Mouse (Mus musculus) C2C12 (cell line): ENCODE results near the gene Trdn. TPM values are rescaled to one million over a fixed set of nuclear protein-coding genes. Genes with fewer than 3 reads are reported as not detected.
A peak's percentile ranks its signal among the peaks of the same experiment; 100 is the strongest.

Experiments used
- H3K27me3 ChIP-seq: one replicate; pipeline ENCODE4 v1.6.1; 2011; ENCODE audit not compliant: control insufficient read depth, insufficient read depth, insufficient read length
- H3K36me3 ChIP-seq: one replicate; pipeline ENCODE4 v1.6.1; 2011; ENCODE audit not compliant: control insufficient read depth, insufficient read depth
- H3K4me3 ChIP-seq: one replicate; pipeline ENCODE4 v1.5.1; 2011; ENCODE audit warnings: mild to moderate bottlenecking, control low read depth; ENCODE audit not compliant: poor library complexity, insufficient read depth, severe bottlenecking
- H3K79me2 ChIP-seq: one replicate; pipeline ENCODE4 v1.6.1; 2011; ENCODE audit not compliant: control insufficient read depth, insufficient read depth
- H3K79me3 ChIP-seq: one replicate; pipeline ENCODE4 v1.6.1; 2011; ENCODE audit warnings: low read depth, control low read depth
- H3ac ChIP-seq: one replicate; pipeline ENCODE3; 2011; ENCODE audit warnings: low read depth; ENCODE audit not compliant: control insufficient read depth, insufficient read length
- CEBPB ChIP-seq: IDR thresholded peaks from one replicate; pipeline ENCODE4 v1.6.1; 2011; ENCODE audit warnings: low read depth, mild to moderate bottlenecking, control low read depth, moderate library complexity
- CTCF ChIP-seq: IDR thresholded peaks from one replicate; pipeline ENCODE4 v1.5.1; 2011; ENCODE audit not compliant: control insufficient read depth, insufficient read depth, insufficient read length
- FOSL1 ChIP-seq: IDR thresholded peaks from one replicate; pipeline ENCODE4 v1.8.0; 2011; ENCODE audit warnings: mild to moderate bottlenecking, low read length; ENCODE audit not compliant: poor library complexity, insufficient read depth, severe bottlenecking
- MAX ChIP-seq: IDR thresholded peaks from one replicate; pipeline ENCODE4 v1.6.1; 2011; ENCODE audit warnings: mild to moderate bottlenecking, control low read depth
- MYOD1 ChIP-seq: IDR thresholded peaks from one replicate; pipeline ENCODE4 v1.6.1; 2011; ENCODE audit warnings: low read depth; ENCODE audit not compliant: control insufficient read depth, insufficient read length
- MYOG ChIP-seq: IDR thresholded peaks from one replicate; pipeline ENCODE4 v1.6.1; 2011; ENCODE audit not compliant: control insufficient read depth, insufficient read length; ENCODE audit errors: extremely low read depth
- USF1 ChIP-seq: IDR thresholded peaks from one replicate; pipeline ENCODE4 v1.6.1; 2011; ENCODE audit warnings: low read depth, mild to moderate bottlenecking, control low read depth, moderate library complexity
- long read RNA-seq, 2 experiments: library from polyadenylated mRNA; unstranded; transcript quantifications; one replicate each; pipeline ENCODE4 v2.0.0; 2019 to 2020
- polyA plus RNA-seq: library from polyadenylated mRNA; unstranded; fragments of >200 nt; fragmentation: generic; extraction: Trizol; gene quantifications from one replicate; pipeline ENCODE4 v1.2.1, GENCODE M21; 2012; ENCODE audit warnings: missing spikeins

The Trdn gene
- 0.22 TPM for polyA plus RNA-seq
- long read RNA-seq, experiment 1, partial matches to known transcripts, result 1 of 1 reads
- long read RNA-seq, experiment 1, other reads (novel, unspliced or antisense), result 0 of 1 reads
- long read RNA-seq, experiment 2, partial matches to known transcripts, result 0 of 1 reads
- long read RNA-seq, experiment 2, other reads (novel, unspliced or antisense), result 1 of 1 reads

DNA sequence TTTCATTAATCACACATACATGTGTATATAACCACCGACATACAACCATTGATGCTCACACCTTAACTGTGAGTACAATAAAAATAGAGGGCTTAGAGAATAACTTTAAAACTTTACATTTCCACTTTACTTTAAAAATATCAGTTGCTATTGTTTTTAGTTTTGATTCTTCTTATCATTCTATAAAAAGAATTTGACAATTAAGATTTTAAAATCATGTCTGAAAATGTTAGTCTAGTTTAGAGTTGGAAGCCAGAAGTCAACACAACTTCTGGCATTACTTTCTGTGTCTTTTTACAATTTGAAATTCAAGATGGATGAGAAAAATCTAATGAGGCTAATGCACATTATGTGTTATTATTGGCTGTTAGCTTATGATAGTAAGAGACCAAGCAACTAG lies at the start of gene Trdn:
Trdn (plus strand) TSS at position 301 of the 400 bp plus-strand sequence.
- Histone ChIP-seq H3K27me3 (no peaks in the 10 kb centered on the region), H3K4me3 (no peak within 1 kb of the TSS), H3K79me2 (no peaks in the 10 kb centered on the region), H3K79me3 (no peaks in the 10 kb centered on the region), H3ac (no peak within 1 kb of the TSS), H3K36me3 (no peaks in the 10 kb centered on the region)
- TF ChIP-seq FOSL1 (no peak), USF1 (no peak), CEBPB (no peak), CTCF (no peak), MYOD1 (no peak), MAX (no peak), MYOG (no peak)

DNA sequence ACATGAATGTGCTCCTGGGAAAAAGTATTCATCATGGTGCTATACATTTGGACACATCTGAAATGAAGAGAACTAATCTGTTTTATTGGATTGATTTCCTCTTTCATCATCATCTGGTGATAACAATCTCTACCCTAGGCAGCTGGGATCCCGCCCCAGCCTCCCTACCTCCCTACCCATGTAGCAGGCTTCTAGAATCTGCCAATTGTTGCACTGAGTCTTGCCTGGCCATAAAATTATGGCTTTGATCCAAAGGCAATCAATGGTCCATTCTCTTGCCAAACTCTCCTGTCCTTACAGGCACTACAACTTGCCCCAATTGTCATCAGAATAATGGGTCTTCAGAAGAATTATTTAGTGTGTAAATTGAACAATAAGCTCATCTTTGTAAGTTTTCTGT lies 19.6 kb upstream of the Trdn start:
- Histone ChIP-seq H3ac (no peak overlapping the region), H3K79me2 (no peaks in the 10 kb centered on the region), H3K79me3 (no peaks in the 10 kb centered on the region), H3K36me3 (no peaks in the 10 kb centered on the region), H3K4me3 (no peak overlapping the region), H3K27me3 (no peaks in the 10 kb centered on the region)
- TF ChIP-seq USF1, result no peak
- no peak for TF ChIP-seq MAX

DNA sequence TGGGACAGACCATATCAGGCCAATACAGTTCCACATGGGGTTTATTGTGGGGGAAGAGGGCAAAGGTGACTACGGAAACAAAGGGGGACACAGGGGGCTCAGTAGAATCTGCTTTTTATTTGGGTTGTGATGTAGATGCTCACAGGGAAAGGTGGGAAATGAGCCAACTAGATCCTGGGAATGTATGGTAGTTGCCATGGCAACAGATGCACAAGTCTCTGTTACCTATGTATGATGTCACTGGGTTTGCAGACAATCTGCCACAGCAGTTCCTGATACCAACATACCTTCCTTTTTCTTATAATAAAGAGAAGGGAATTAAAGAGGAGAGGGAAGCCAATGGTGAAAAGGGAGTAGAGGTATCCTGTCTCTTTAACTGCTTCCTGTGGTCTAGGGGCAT lies 14.8 kb upstream of the Trdn start:
- TF ChIP-seq CTCF, result no peak
- no peak for TF ChIP-seq MAX
- TF ChIP-seq MYOD1, result no peak
- TF ChIP-seq MYOG, result no peak
- no peak for TF ChIP-seq FOSL1
- no peak for TF ChIP-seq CEBPB
- no peak for TF ChIP-seq USF1
- Histone ChIP-seq H3K4me3 (no peak overlapping the region), H3K27me3 (no peaks in the 10 kb centered on the region), H3K79me3 (no peaks in the 10 kb centered on the region), H3K36me3 (no peaks in the 10 kb centered on the region), H3ac (no peak overlapping the region), H3K79me2 (no peaks in the 10 kb centered on the region)

DNA sequence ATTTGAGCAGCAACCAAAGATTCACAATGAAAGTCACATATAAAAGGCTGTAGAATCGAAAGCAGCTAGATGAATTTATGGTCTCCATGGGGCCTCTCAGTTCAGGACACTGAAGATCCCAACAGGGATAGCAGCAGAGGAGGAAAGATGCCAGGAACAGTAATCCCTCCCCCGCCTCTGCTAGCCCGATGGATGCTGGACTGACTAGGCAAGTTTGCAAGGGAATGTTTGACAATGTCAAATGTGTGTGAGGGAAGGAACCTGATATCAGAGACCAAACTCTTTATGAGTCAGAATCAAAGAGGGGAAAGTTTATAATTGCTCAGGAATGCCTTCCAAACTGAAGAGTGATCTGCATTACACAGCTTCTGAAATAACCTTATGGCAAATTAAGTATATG lies 7.2 kb upstream of the Trdn start:
- no peaks in the 10 kb centered on the region for H3K36me3 ChIP-seq
- H3K4me3 ChIP-seq, result no peak overlapping the region
- TF ChIP-seq USF1 (no peak), MYOD1 (peak; percentile 45), MAX (no peak), CTCF (no peak), CEBPB (no peak), FOSL1 (no peak)
- H3K79me3 ChIP-seq, result no peaks in the 10 kb centered on the region
- no peaks in the 10 kb centered on the region for H3K79me2 ChIP-seq
- H3K27me3 ChIP-seq, result no peaks in the 10 kb centered on the region
- H3ac ChIP-seq, result no peak overlapping the region

DNA sequence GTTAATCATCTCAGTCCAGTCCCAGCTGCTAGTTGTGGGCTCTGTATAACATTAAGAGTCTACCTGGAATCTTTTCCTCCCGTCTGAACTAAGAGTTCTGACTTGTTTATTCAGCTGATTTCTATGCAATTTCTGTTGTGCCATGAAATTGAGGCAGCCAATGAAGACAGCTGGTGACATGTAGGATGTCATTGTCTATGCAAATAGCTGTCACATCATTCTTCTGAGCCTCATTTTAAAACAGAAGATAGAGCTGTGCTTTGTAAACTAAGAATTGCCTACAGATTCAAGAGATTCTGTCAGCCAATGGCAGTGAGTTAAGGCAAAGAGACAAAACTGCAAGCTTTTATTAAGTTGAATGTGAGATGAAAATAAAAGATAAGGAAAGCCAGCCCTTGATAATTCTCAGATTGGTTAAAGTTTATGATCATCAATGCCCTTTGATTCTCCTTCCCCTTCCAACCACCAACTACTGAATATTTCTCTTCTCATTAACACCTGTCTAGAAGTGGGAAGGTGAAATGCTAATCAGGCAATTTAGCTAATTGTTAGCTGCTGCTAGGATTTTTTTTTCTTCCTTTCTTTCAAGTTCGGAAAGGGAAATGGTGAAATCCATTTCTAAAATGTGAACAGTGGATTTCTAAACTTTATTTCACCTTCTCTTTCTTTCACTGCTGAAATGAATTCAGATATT lies 1.9 kb downstream of the Trdn start:
- no peak overlapping the region for H3K4me3 ChIP-seq
- H3K79me2 ChIP-seq, result no peaks in the 10 kb centered on the region
- no peaks in the 10 kb centered on the region for H3K36me3 ChIP-seq
- TF ChIP-seq USF1 (no peak), MAX (no peak), FOSL1 (no peak), CTCF (no peak), MYOD1 (no peak), CEBPB (no peak), MYOG (no peak)
- H3K79me3 ChIP-seq, result no peaks in the 10 kb centered on the region
- H3ac ChIP-seq, result no peak overlapping the region
- H3K27me3 ChIP-seq, result no peaks in the 10 kb centered on the region

DNA sequence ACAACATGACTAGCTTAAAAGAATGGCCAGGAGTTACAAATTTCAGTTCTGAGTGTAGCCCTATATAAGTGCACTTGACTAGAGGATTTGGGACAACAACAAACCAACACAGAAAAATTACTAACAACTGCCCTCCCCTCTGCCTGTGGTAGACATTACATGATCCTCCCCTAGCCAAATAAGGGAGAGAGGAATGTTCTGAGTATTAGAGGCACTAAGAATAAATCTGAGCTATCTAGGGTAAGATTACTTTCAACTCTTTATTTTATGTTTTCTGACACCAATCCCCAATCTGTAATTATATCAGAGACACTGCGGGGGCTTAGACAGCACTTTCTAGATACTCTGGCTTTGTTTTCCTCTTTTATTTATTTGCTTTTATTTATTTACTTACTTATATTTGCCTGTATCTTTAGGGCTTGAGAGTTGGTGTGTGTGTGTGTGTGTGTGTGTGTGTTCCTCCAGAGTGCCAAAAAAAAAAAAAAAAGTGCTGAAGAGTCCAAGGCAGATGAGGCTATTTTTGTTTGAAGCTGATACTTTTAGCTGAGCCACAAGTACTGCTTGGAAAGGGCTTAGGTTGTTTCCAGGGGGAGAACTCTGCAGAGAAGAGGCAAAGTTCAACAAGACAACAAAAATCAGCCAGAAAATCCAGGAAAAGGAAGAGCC lies 2.7 kb downstream of the Trdn start:
- Histone ChIP-seq H3K36me3 (no peaks in the 10 kb centered on the region), H3ac (no peak overlapping the region), H3K27me3 (no peaks in the 10 kb centered on the region), H3K4me3 (no peak overlapping the region), H3K79me2 (no peaks in the 10 kb centered on the region), H3K79me3 (no peaks in the 10 kb centered on the region)
- no peak for TF ChIP-seq MYOD1
- no peak for TF ChIP-seq CEBPB
- TF ChIP-seq MYOG, result no peak
- TF ChIP-seq CTCF, result no peak
- TF ChIP-seq USF1, result no peak
- TF ChIP-seq MAX, result no peak
- no peak for TF ChIP-seq FOSL1
